Mouse (Mus musculus): ENCODE measurements around the gene Bnip1. TPM values are rescaled to one million over a fixed set of nuclear protein-coding genes. Genes with fewer than 3 reads are reported as not detected.
A peak's percentile ranks its signal among the peaks of the same experiment; 100 is the strongest.

The Bnip1 gene
- 54.8 and 58.6 TPM in 2 replicates for polyA plus RNA-seq (2015; fragmentation: Nextera tagmentation; extraction: Ambion mirVana)

GRCm38 (mm10) chr17:26780750-26781571, at the start of gene Bnip1:
Bnip1 (plus strand) TSS chr17:26781066.
- peak; percentile 78 for ATAC-seq (ENCODE audit: low FRiP score, low read depth)
- under 1% methylated on average over 42 of the region's 42 CpGs for WGBS

GRCm38 (mm10) chr17:26742581-26742980, 38.3 kb upstream of the Bnip1 start:
- no peaks in the 10 kb centered on the region for H3K27me3 ChIP-seq
- H3K4me1 ChIP-seq (replicated peaks) = no peaks in the 10 kb centered on the region
- no peak overlapping the region for H3K4me2 ChIP-seq
- H3K27ac ChIP-seq (replicated peaks) = no peak overlapping the region
- H3K9me3 ChIP-seq = no peaks in the 10 kb centered on the region
- 62% methylated on average over 4 of the region's 4 CpGs for WGBS
- H3K4me3 ChIP-seq = no peak overlapping the region
- H3K36me3 ChIP-seq = peaks cover 5% of the 10 kb centered on the region; the same call in 1 of the 2 replicates
- H3K9ac ChIP-seq = no peak overlapping the region
- no peak for ATAC-seq (ENCODE audit: low FRiP score, low read depth)

More at GRCm38 (mm10) chr17:26780750-26781571, at the start of gene Bnip1:
- H3K4me1 ChIP-seq (replicated peaks) = peaks cover 11% of the 10 kb centered on the region
- peak within 1 kb of the TSS; percentile 62 for H3K4me2 ChIP-seq
- no peaks in the 10 kb centered on the region for H3K27me3 ChIP-seq
- H3K9me3 ChIP-seq = no peaks in the 10 kb centered on the region
- H3K27ac ChIP-seq (replicated peaks) = peak within 1 kb of the TSS; percentile 82
- peaks cover 19% of the 10 kb centered on the region; the same call in 1 of the 2 replicates for H3K36me3 ChIP-seq
- peak within 1 kb of the TSS; percentile 74 for H3K9ac ChIP-seq
- peak within 1 kb of the TSS; percentile 65 for H3K4me3 ChIP-seq

- Histone ChIP-seq H3K4me2 (no peak overlapping the region), H3K36me3 (peaks cover 5% of the 10 kb centered on the region; the same call in 1 of the 2 replicates), H3K4me3 (no peak overlapping the region), H3K9ac (no peak overlapping the region), H3K9me3 (no peaks in the 10 kb centered on the region), H3K4me1 (replicated peaks) (no peaks in the 10 kb centered on the region), H3K27ac (replicated peaks) (no peak overlapping the region), H3K27me3 (no peaks in the 10 kb centered on the region)
- 73% methylated on average over 1 of the region's 1 CpGs for WGBS
- no peak for ATAC-seq (ENCODE audit: low FRiP score, low read depth)
Observed at GRCm38 (mm10) chr17:26743294-26743693, 37.6 kb upstream of the Bnip1 start.

- 93% methylated on average over 3 of the region's 3 CpGs for WGBS
- no peak overlapping the region for H3K27ac ChIP-seq (replicated peaks)
- H3K4me2 ChIP-seq = no peak overlapping the region
- H3K36me3 ChIP-seq = no peaks in the 10 kb centered on the region
- no peaks in the 10 kb centered on the region for H3K27me3 ChIP-seq
- H3K4me3 ChIP-seq = no peak overlapping the region
- no peaks in the 10 kb centered on the region for H3K9me3 ChIP-seq
- no peak for ATAC-seq (ENCODE audit: low FRiP score, low read depth)
- no peak overlapping the region for H3K9ac ChIP-seq
- no peaks in the 10 kb centered on the region for H3K4me1 ChIP-seq (replicated peaks)
Observed at GRCm38 (mm10) chr17:26749975-26750374, 30.9 kb upstream of the Bnip1 start.

DNA sequence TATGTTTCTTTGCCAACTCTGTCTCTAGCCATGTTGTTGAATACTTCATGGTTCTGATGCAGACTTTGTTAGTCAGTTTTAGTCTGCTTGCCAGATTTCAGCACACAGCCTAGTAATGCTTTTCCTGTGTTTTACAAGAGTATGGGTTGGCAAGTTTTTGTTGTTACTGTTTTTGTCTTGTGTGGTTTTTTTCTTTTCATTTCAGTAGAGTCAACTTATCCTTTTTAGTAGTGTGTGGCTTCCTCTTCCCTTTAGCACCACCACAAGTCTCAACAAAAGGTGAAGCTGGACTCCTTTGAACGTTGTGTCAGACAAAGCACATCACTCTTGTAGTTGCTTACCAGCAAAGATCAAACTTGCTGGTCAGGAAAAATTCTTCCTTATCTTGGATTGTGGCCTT, 28.6 kb upstream of the Bnip1 start:
- 83% methylated on average over 1 of the region's 1 CpGs for WGBS
- no peaks in the 10 kb centered on the region for H3K9me3 ChIP-seq
- ATAC-seq (ENCODE audit: low FRiP score, low read depth) = no peak
- no peak overlapping the region for H3K27ac ChIP-seq (replicated peaks)
- no peaks in the 10 kb centered on the region for H3K36me3 ChIP-seq
- no peak overlapping the region for H3K4me2 ChIP-seq
- no peak overlapping the region for H3K9ac ChIP-seq
- no peaks in the 10 kb centered on the region for H3K4me1 ChIP-seq (replicated peaks)
- no peaks in the 10 kb centered on the region for H3K27me3 ChIP-seq
- no peak overlapping the region for H3K4me3 ChIP-seq

DNA sequence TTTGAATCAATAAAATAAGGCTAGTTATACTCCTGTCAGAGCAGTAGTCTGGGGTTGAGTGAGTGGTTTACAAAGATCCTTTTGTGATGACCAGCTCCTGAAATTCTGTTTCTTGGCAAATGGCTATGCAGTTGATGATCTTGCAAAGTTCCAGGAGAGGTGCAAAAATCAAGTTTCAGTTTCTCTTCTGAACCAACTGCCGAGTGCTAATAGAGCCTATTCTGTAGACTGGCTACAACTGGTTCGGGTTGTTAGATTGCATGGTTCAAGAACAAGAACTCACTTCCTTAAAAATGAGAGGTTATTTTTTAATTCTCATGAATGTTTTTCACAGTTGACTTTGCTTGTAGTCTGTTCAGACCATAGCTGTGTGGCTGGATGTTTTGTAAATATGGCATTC, 27.4 kb upstream of the Bnip1 start:
- Histone ChIP-seq H3K36me3 (no peaks in the 10 kb centered on the region), H3K27ac (replicated peaks) (no peak overlapping the region), H3K9ac (no peak overlapping the region), H3K4me1 (replicated peaks) (no peaks in the 10 kb centered on the region), H3K27me3 (no peaks in the 10 kb centered on the region), H3K4me3 (no peak overlapping the region), H3K4me2 (no peak overlapping the region), H3K9me3 (no peaks in the 10 kb centered on the region)
- WGBS = 91% methylated on average over 2 of the region's 2 CpGs
- no peak for ATAC-seq (ENCODE audit: low FRiP score, low read depth)

DNA sequence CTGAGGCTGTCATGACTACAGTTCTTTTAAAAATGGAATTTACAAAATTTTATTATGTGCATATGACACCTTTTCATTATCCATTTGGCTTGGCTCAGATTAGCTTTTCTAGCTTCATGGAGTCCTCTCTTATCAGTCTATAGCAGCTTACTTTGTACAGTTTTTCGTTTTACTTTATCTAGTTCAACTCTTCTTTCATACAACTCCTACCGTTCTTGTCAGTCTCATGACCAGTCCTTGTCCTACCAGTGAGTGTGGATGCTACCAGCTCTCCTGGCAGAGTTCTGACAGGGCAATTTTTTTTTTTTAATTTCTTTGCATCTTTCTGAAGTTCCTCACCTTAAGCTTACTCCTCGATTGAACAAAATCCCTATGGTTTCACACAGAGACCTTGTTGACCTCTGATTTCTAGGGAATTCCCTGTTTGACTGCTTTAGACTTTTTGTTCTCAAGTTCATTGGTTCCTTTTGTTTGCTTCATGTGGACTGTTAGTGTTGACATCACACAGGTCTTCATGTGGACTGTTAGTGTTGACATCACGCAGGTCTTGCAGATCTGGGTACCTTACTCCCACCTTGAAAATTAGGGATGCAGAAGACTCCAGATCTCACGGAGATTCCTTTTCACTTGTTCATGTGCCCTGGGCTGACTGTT, 13.6 kb upstream of the Bnip1 start:
- H3K4me2 ChIP-seq = no peak overlapping the region
- no peak overlapping the region for H3K27ac ChIP-seq (replicated peaks)
- no peaks in the 10 kb centered on the region for H3K4me1 ChIP-seq (replicated peaks)
- no peak for ATAC-seq (ENCODE audit: low FRiP score, low read depth)
- H3K9ac ChIP-seq = no peak overlapping the region
- 89% methylated on average over 5 of the region's 5 CpGs for WGBS
- no peak overlapping the region for H3K4me3 ChIP-seq
- no peaks in the 10 kb centered on the region for H3K27me3 ChIP-seq
- no peaks in the 10 kb centered on the region for H3K9me3 ChIP-seq
- peaks cover 10% of the 10 kb centered on the region for H3K36me3 ChIP-seq

DNA sequence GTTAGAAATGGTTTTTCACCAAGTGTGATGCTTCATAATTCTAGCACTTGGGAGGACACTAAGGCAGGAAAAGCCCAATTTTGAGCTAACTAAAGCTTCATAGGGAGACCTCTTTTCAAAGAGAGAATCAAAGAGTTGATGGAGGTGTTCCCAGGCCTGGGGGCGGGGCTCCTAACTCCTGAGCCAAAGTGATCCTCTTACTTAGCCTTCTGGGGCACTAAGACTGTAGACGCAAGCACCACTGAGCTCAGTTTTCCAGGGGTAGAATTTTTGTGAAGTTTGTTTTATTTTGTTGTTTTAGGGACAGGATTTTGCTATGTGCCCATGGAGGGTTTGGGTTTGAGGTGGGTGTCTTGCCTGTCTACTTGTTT, 13.1 kb upstream of the Bnip1 start:
- Histone ChIP-seq H3K9me3 (no peaks in the 10 kb centered on the region), H3K4me1 (replicated peaks) (no peaks in the 10 kb centered on the region), H3K27ac (replicated peaks) (no peak overlapping the region), H3K4me3 (no peak overlapping the region), H3K36me3 (peaks cover 10% of the 10 kb centered on the region), H3K4me2 (no peak overlapping the region), H3K9ac (no peak overlapping the region), H3K27me3 (no peaks in the 10 kb centered on the region)
- no peak for ATAC-seq (ENCODE audit: low FRiP score, low read depth)
- 77% methylated on average over 2 of the region's 2 CpGs for WGBS

GRCm38 (mm10) chr17:26776211-26776610, 4.7 kb upstream of the Bnip1 start:
- peaks cover 3% of the 10 kb centered on the region; the same call in 1 of the 2 replicates for H3K36me3 ChIP-seq
- WGBS = 27% methylated on average over 10 of the region's 10 CpGs
- H3K4me1 ChIP-seq (replicated peaks) = 0 out of 2 replicates have a peak, but pooled peaks cover 3% of the 10 kb centered on the region
- no peak for ATAC-seq (ENCODE audit: low FRiP score, low read depth)
- H3K27ac ChIP-seq (replicated peaks) = no peak overlapping the region
- H3K9ac ChIP-seq = no peak overlapping the region
- no peak overlapping the region for H3K4me2 ChIP-seq
- H3K27me3 ChIP-seq = no peaks in the 10 kb centered on the region
- H3K9me3 ChIP-seq = no peaks in the 10 kb centered on the region
- no peak overlapping the region for H3K4me3 ChIP-seq

DNA sequence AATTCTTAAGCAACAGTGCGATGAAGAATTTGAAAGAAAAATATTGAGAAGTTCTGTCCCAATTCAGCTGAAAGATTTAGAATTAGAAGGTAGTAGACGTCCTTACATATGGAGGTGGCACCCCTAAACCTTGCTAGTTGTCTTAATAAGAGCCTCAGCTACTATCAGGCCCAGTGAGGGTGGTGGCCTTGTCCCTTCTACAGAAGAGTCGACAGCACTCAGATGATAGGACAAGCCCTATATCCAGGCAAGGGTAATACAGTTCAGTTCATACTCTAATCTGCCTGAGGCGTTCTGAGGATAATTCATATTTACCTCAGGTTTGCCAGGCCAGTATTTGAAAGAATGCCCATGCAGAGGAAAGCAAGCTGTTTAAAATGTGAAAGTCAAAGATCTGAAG, 2.9 kb upstream of the Bnip1 start:
- no peaks in the 10 kb centered on the region for H3K9me3 ChIP-seq
- H3K4me1 ChIP-seq (replicated peaks) = peaks cover 11% of the 10 kb centered on the region
- no peak overlapping the region for H3K9ac ChIP-seq
- H3K36me3 ChIP-seq = 0 out of 2 replicates have a peak, but pooled peaks cover 3% of the 10 kb centered on the region
- H3K27ac ChIP-seq (replicated peaks) = no peak overlapping the region
- H3K4me2 ChIP-seq = no peak overlapping the region
- 93% methylated on average over 4 of the region's 4 CpGs for WGBS
- no peaks in the 10 kb centered on the region for H3K27me3 ChIP-seq
- H3K4me3 ChIP-seq = no peak overlapping the region
- ATAC-seq (ENCODE audit: low FRiP score, low read depth) = no peak

GRCm38 (mm10) chr17:26778430-26779100, 2.3 kb upstream of the Bnip1 start:
- Histone ChIP-seq H3K9me3 (no peaks in the 10 kb centered on the region), H3K27ac (replicated peaks) (no peak overlapping the region), H3K4me1 (replicated peaks) (peaks cover 11% of the 10 kb centered on the region), H3K36me3 (peaks cover 6% of the 10 kb centered on the region; the same call in 1 of the 2 replicates), H3K4me2 (no peak overlapping the region), H3K9ac (no peak overlapping the region), H3K4me3 (no peak overlapping the region), H3K27me3 (no peaks in the 10 kb centered on the region)
- WGBS = 89% methylated on average over 3 of the region's 3 CpGs
- no peak for ATAC-seq (ENCODE audit: low FRiP score, low read depth)

DNA sequence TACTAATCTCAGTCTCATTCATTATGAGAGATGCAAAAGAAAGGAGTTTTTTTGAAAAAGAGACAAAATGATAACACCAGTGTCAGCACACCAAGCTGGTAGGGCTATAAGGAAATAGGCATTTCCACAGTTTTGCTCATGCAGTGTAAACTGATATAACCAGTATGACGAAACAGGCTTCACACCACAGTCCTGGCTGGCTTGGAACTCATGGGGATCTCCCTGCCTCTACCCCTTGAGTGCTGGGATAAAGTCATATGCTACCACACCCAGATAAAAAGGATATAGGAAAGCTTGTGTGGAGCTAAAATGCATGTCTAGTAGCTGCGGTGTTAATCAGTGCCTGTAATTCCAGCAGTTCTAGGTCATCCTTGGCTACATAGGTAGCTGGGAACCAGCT, 1.4 kb upstream of the Bnip1 start:
- no peak overlapping the region for H3K4me3 ChIP-seq
- H3K9ac ChIP-seq = no peak overlapping the region
- H3K27me3 ChIP-seq = no peaks in the 10 kb centered on the region
- no peaks in the 10 kb centered on the region for H3K9me3 ChIP-seq
- no peak overlapping the region for H3K4me2 ChIP-seq
- peaks cover 11% of the 10 kb centered on the region; the same call in 1 of the 2 replicates for H3K36me3 ChIP-seq
- WGBS = 91% methylated on average over 2 of the region's 2 CpGs
- H3K27ac ChIP-seq (replicated peaks) = no peak overlapping the region
- H3K4me1 ChIP-seq (replicated peaks) = peaks cover 11% of the 10 kb centered on the region
- no peak for ATAC-seq (ENCODE audit: low FRiP score, low read depth)
